In genomic region chr4:154674541-154674940, GRCm38 (mm10) we compare ENCODE assay signal across 9 mouse cellular contexts. TPM values are rescaled to one million over a fixed set of nuclear protein-coding genes. Genes with fewer than 3 reads are reported as not detected.
DNase-seq lines count a peak whose midpoint lies in the region; ATAC-seq and TF ChIP-seq lines count a peak whose summit lies in the region.
"Had no signal": no experiment of that assay in that cellular context is flagged by ENCODE, and none has a peak within 500 bp of the region (broad histone marks: within the 10 kb centered on the region; RNA-seq: fewer than 3 reads in every experiment).

No protein-coding gene starts in this region.

- ATAC-seq in common myeloid progenitor, adult 5-6 weeks (replicated peaks; ENCODE audit: low read depth, poor library complexity, severe bottlenecking), result peak; percentile 82

- no peaks in the 10 kb centered on the region for H3K4me1 ChIP-seq in lung, adult 2 months (ENCODE audit: control insufficient read depth, insufficient read depth, low read length)

- no peak overlapping the region for H3K4me3 ChIP-seq in lung, adult 2 months (replicated peaks; ENCODE audit: extremely low read depth, low read depth, low read length)

- no peak for TF ChIP-seq POLR2A in lung, adult 2 months (IDR thresholded peaks at IDR 0.05; ENCODE audit: borderline replicate concordance, extremely low read depth, low read depth, low read length)

- peak; percentile 59 for TF ChIP-seq CTCF in lung, adult 2 months (IDR thresholded peaks at IDR 0.05; ENCODE audit: insufficient read depth, low read length)

- intact Hi-C loops in gastrocnemius, postnatal 36 days (cut with DNase I), result loop anchor here (1.0 to 2.0 kb wide), 2 partner anchors 225 to 346 kb away; no protein-coding TSS in a partner anchor

- WGBS in lung, adult 2 months, result 3% methylated on average over 12 of the region's 12 CpGs

- DNase-seq in right cerebral cortex, adult 18-20 months, result peak; percentile 39
- no peak for DNase-seq in right cerebral cortex, postnatal 36 days (ENCODE audit: low spot score in 2 of 2)
- peak; percentile 41 to 45 for DNase-seq in gastrocnemius, postnatal 36 days
- peak; percentile 76 for DNase-seq in kidney, postnatal 10 days
- DNase-seq in lung, adult 2 months, result peak; percentile 74
- DNase-seq in retina, adult 2 months (ENCODE audit: low read depth, low spot score), result peak; percentile 6
- no peak for DNase-seq in natural killer cell, adult 2 months (ENCODE audit: low spot score in 2 of 2)

RNA-seq across cellular contexts. Expression of gene Actrt2, which starts 6.9 kb away (rescaled TPM):
- not detected in 2 replicates for total RNA-seq in common myeloid progenitor, adult 5-6 weeks (2017)
- total RNA-seq in gastrocnemius, postnatal 36 days (2021), result not detected
- polyA plus RNA-seq in lung, adult 2 months (2012; rRNA removed), result not detected in 2 replicates
- total RNA-seq: neutrophil, adult 5-6 weeks had no signal

RNA-seq across cellular contexts. Expression of gene Prdm16, which starts 37.9 kb away (rescaled TPM):
- 1.7 and 8.1 TPM in 2 replicates for total RNA-seq in common myeloid progenitor, adult 5-6 weeks (2017)
- 1 to 10 TPM; 1.3 to 2.4 TPM for total RNA-seq in gastrocnemius, postnatal 36 days (2021)
- 17.7 and 18.3 TPM in 2 replicates for polyA plus RNA-seq in lung, adult 2 months (2012; rRNA removed)

Comparison
In these comparisons a context has a peak if more than half of its experiments do, and no peak if none do; other contexts are left out.
1. DNase-seq: peak in right cerebral cortex, adult 18-20 months (single experiment), gastrocnemius, postnatal 36 days (2 of 2), kidney, postnatal 10 days (single experiment), lung, adult 2 months (single experiment) and retina, adult 2 months (single experiment); none in right cerebral cortex, postnatal 36 days (0 of 2) and natural killer cell, adult 2 months (0 of 2).